Mouse (Mus musculus) adrenal gland, adult (tissue): Measurements from ENCODE around the gene Ripply3.

Experiments
- DNase-seq, 2 experiments: peaks; one replicate each; pipeline ENCODE4 v3.0.0; 2022 to 2023; ENCODE audit warnings: low spot score in 1 of 2; ENCODE audit not compliant: inconsistent age in 2 of 2

The Ripply3 gene

GRCm38 (mm10) chr16:94356046-94356445 lies 27.8 kb downstream of the Ripply3 start:
- no peak for DNase-seq

GRCm38 (mm10) chr16:94356776-94357494 lies 28.7 kb downstream of the Ripply3 start:
- peak; percentile 38 to 65 for DNase-seq

- DNase-seq: no peak
Measured at GRCm38 (mm10) chr16:94358091-94358490, 29.9 kb downstream of the Ripply3 start.

- peak; percentile 59 to 87 for DNase-seq
Measured at GRCm38 (mm10) chr16:94360578-94361350, 32.5 kb downstream of the Ripply3 start.

GRCm38 (mm10) chr16:94362174-94362873 lies 34.1 kb downstream of the Ripply3 start:
- DNase-seq: peak; percentile 93 to 95

- peak; percentile 46 to 50 for DNase-seq
Measured at GRCm38 (mm10) chr16:94363814-94364213, 35.6 kb downstream of the Ripply3 start.

GRCm38 (mm10) chr16:94365435-94365834 lies 37.2 kb downstream of the Ripply3 start:
- no peak for DNase-seq

- peak in 1 of 2 experiments; percentile 25 for DNase-seq
Measured at GRCm38 (mm10) chr16:94369596-94370172, 41.5 kb downstream of the Ripply3 start.

- DNase-seq: peak; percentile 97
Measured at GRCm38 (mm10) chr16:94370173-94370914, 42.1 kb downstream of the Ripply3 start, which contains the start of gene Ttc3. Gene Ttc3 (plus strand): TSS chr16:94370618.

- DNase-seq: peak; percentile 85 to 95
Measured at GRCm38 (mm10) chr16:94370915-94371300, 42.7 kb downstream of the Ripply3 start.

- peak; percentile 62 to 87 for DNase-seq
Measured at GRCm38 (mm10) chr16:94371301-94371931, 43.2 kb downstream of the Ripply3 start, which contains the start of gene Pigp. Gene Pigp (minus strand): TSS chr16:94371842.

- DNase-seq: no peak
Measured at GRCm38 (mm10) chr16:94379386-94379785, 51.2 kb downstream of the Ripply3 start.

- no peak for DNase-seq
Measured at GRCm38 (mm10) chr16:94383277-94383676, 55.1 kb downstream of the Ripply3 start.
